Mouse (Mus musculus) lung, embryonic 15.5 days (tissue): Measurements from ENCODE around the gene Wdr13. TPM values are rescaled to one million over a fixed set of nuclear protein-coding genes. Genes with fewer than 3 reads are reported as not detected.
"Not testable (repeated sequence)": the region's sequence is repeated elsewhere in the genome, so short reads cannot be mapped to it uniquely, and the experiment has no call there.

Experiments used
- ATAC-seq: fragments of 200-750 bp; cut with Nextera tagmentation; 2 replicates; pipeline ENCODE4 v1.8.0; 2017; ENCODE audit warnings: moderate number of reproducible peaks, borderline replicate concordance; ENCODE audit not compliant: low FRiP score, low TSS enrichment; ENCODE audit errors: extremely low read depth
- H3K27ac ChIP-seq: fragments of 300-500 bp; sonication (generic); 2 replicates; pipeline ENCODE4 v1.5.1; 2015; ENCODE audit warnings: moderate library complexity, mild to moderate bottlenecking, inconsistent platforms
- H3K27me3 ChIP-seq: fragments of 300-500 bp; sonication (generic); 2 replicates; pipeline ENCODE4 v1.6.1; 2015; ENCODE audit warnings: inconsistent platforms
- H3K36me3 ChIP-seq: fragments of 300-500 bp; sonication (generic); 2 replicates; pipeline ENCODE4 v1.6.1; 2015; ENCODE audit warnings: inconsistent platforms
- H3K4me1 ChIP-seq: fragments of 300-500 bp; sonication (generic); 2 replicates; pipeline ENCODE4 v1.6.1; 2015; ENCODE audit warnings: inconsistent platforms
- H3K4me2 ChIP-seq: fragments of 300-500 bp; sonication (generic); 2 replicates; pipeline ENCODE4 v1.6.1; 2015; ENCODE audit warnings: inconsistent platforms, mild to moderate bottlenecking, moderate library complexity
- H3K4me3 ChIP-seq: fragments of 300-500 bp; sonication (generic); 2 replicates; pipeline ENCODE4 v1.5.1; 2015; ENCODE audit warnings: mild to moderate bottlenecking, inconsistent platforms
- H3K9ac ChIP-seq: fragments of 300-500 bp; sonication (generic); 2 replicates; pipeline ENCODE4 v1.6.1; 2015; ENCODE audit warnings: inconsistent platforms
- H3K9me3 ChIP-seq: fragments of 300-500 bp; sonication (generic); 2 replicates; pipeline ENCODE4 v1.6.1; 2016; ENCODE audit warnings: inconsistent platforms
- WGBS: fragments of 180-500 bp; shearing (Covaris S2); methylation state at CpG from one replicate; pipeline ENCODE4 v1.1.7; 2015; 5-methylcytosine and 5-hydroxymethylcytosine counted together
- polyA plus RNA-seq: library from polyadenylated mRNA; unstranded; fragments of >200 nt; fragmentation: Nextera tagmentation; extraction: Ambion mirVana; gene quantifications from 2 replicates; pipeline ENCODE4 v1.2.1, GENCODE M21; 2015

Gene Wdr13
- polyA plus RNA-seq, 1 experiment from 2014 or later = 24.2 TPM

DNA sequence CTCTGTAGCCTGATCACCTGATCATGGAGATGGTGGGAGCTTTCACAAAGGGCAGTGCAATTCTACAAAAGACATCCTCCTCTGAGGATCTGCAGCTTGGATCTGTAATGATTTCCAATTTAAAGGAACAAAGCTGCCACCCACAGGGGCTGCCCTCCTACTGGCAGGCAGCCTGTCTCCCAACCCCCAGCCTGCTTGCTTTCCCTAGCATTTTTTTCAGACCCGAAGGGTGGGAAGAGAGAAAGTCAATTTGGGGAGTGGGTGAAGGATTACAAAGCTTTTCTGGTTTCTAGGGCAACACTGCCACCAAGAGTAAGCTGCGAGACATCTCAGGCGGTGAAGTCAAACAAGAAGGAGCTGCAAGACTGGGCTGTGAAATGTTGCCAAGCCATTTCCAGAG lies 31.7 kb downstream of the Wdr13 start:
- no peak overlapping the region for H3K4me3 ChIP-seq

GRCm38 (mm10) chrX:8099435-8099834 lies 33.3 kb downstream of the Wdr13 start:
- Histone ChIP-seq H3K4me1 (0 out of 2 replicates have a peak, but pooled peaks cover 6% of the 10 kb centered on the region), H3K9ac (no peak overlapping the region), H3K27ac (no peak overlapping the region), H3K4me3 (no peak overlapping the region), H3K9me3 (no peaks in the 10 kb centered on the region), H3K36me3 (no peaks in the 10 kb centered on the region), H3K4me2 (no peak overlapping the region), H3K27me3 (no peaks in the 10 kb centered on the region)
- no peak for ATAC-seq
- 51% methylated on average over 4 of the region's 4 CpGs for WGBS

More for the DNA sequence above, 31.7 kb downstream of the Wdr13 start:
- Histone ChIP-seq H3K9me3 (no peaks in the 10 kb centered on the region), H3K4me2 (peak overlapping the region; percentile 22; the same call in 1 of the 2 replicates), H3K27ac (no peak overlapping the region), H3K9ac (no peak overlapping the region), H3K36me3 (no peaks in the 10 kb centered on the region), H3K4me1 (0 out of 2 replicates have a peak, but pooled peaks cover 6% of the 10 kb centered on the region), H3K27me3 (no peaks in the 10 kb centered on the region)
- no peak for ATAC-seq
- WGBS = 15% methylated on average over 3 of the region's 3 CpGs

DNA sequence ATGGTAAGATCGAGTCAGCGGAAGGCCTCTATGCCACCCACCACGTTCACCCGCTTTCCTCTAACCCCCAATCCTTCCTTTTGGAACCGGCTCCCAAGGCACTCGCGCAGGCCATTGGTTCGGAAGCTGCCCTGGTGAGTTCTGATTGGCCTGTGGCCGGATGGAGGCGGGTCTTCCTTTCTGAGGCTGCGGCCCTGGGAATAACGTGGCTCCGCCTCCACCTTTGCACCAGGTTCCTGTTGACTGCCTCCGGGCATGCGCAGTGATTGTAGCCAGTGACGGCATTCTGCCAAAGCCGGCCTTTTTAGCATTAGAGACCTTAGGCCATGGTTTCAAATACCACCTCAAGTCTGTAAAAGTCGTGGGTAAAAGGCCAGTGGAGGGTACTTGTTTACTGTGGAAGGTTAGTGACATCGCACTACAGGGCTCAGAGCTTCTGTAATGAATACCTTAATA lies 35.9 kb downstream of the Wdr13 start:
- Histone ChIP-seq H3K36me3 (no peaks in the 10 kb centered on the region), H3K4me3 (peak overlapping the region; percentile 23; the same call in 1 of the 2 replicates), H3K9ac (no peak overlapping the region), H3K4me2 (peak overlapping the region; percentile 48), H3K4me1 (0 out of 2 replicates have a peak, but pooled peaks cover 6% of the 10 kb centered on the region), H3K27me3 (no peaks in the 10 kb centered on the region), H3K27ac (peak overlapping the region; percentile 37; the same call in 1 of the 2 replicates), H3K9me3 (no peaks in the 10 kb centered on the region)
- WGBS = 12% methylated on average over 15 of the region's 19 CpGs
- peak; percentile 95 for ATAC-seq

DNA sequence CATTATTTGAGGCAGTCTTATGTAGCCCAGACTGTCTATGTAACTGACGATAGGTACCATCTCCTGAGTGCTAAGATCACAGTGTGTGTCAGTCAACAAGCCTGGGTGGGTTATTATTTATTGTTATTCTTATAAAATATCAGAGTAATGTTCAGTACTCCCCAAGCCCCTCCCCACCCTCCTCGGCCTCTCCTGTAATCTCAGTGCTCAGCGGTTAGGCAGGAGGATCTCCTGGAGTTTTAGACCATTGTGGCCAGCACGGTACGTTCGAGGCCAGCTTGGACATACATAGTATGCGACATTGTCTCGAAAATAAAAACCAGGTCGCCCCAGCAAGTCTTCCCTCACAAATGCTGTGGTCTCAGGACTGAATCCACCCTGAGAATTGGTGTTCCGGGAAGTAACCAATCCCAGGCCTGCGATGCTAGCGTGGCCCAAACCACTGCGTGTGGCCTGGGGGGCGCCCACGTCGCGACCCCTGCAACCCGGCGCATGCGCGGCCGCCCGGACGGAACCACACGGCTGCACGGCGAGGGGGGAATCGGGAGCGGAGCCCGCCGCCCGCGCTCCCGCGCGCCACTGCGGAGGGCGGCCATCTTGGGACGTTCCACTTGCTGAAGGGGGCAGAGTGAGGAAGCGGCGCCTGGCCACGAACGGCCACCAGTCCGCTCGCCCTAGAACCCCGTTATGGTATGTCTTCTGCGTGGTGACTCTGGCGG lies 36.5 kb downstream of the Wdr13 start:
- ATAC-seq = peak; percentile 94
- H3K4me3 ChIP-seq = peak overlapping the region; percentile 31
- not testable (repeated sequence) for H3K36me3 ChIP-seq, H3K27me3 ChIP-seq, H3K4me1 ChIP-seq, H3K9ac ChIP-seq, H3K9me3 ChIP-seq
- peak overlapping the region; percentile 48 for H3K4me2 ChIP-seq
- H3K27ac ChIP-seq = 0 out of 2 replicates have a peak overlapping the region, but pooled peaks have one; percentile 33
- WGBS = 16% methylated on average over 4 of the region's 48 CpGs

- H3K27ac ChIP-seq = no peak overlapping the region
- peak overlapping the region; percentile 31 for H3K4me3 ChIP-seq
- H3K9me3 ChIP-seq = no peaks in the 10 kb centered on the region
- H3K27me3 ChIP-seq = no peaks in the 10 kb centered on the region
- H3K4me2 ChIP-seq = peak overlapping the region; percentile 43
- 0 out of 2 replicates have a peak, but pooled peaks cover 1% of the 10 kb centered on the region for H3K4me1 ChIP-seq
- ATAC-seq = no peak
- H3K9ac ChIP-seq = no peak overlapping the region
- WGBS = 75% methylated on average over 10 of the region's 10 CpGs
- H3K36me3 ChIP-seq = no peaks in the 10 kb centered on the region
These were observed 37.1 kb downstream of the Wdr13 start for GRCm38 (mm10) chrX:8095546-8095945.

GRCm38 (mm10) chrX:8090954-8091347 lies 41.7 kb downstream of the Wdr13 start:
- not testable (repeated sequence) for H3K9me3 ChIP-seq, H3K4me1 ChIP-seq, H3K36me3 ChIP-seq, H3K9ac ChIP-seq, H3K4me2 ChIP-seq, H3K27me3 ChIP-seq, H3K4me3 ChIP-seq, ATAC-seq, H3K27ac ChIP-seq
- 75% methylated on average over 4 of the region's 5 CpGs for WGBS

DNA sequence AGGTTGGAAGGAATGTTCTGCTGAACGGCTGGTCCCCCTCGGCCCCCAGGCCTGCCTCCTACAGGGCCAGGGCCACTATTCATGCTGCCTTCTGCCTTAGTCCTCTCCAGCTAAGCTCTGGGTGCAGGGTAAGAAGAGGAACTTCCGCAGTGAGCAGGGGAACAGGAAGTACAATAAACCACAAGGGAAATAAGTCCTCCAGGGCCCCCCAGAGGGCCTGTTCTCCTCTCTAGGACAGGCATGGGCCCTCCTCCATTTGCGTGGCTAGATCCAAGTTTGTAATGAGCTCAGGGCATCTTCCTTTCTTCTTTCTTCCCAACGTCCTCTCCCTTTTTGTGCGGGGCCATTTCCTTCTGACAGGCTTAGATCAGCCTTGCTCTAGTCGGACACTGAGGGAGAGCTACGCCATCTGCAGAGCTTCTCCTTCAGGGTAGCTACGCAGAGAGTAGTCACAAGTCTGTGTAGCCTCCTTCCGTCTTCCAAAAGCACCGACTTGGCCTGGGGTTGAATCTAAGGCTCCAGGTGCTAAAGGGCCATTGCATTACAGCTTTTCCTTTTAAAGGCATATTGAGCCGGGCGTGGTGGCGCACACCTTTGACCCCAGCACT lies 42.2 kb downstream of the Wdr13 start, which contains the start of gene Was:
TSS of gene Was (minus strand) at position 153 of the 608 bp plus-strand sequence.
- ATAC-seq = no peak
- Histone ChIP-seq H3K9me3 (no peaks in the 10 kb centered on the region), H3K4me3 (no peak within 1 kb of the TSS), H3K9ac (no peak within 1 kb of the TSS), H3K27ac (no peak within 1 kb of the TSS), H3K4me1 (no peaks in the 10 kb centered on the region), H3K27me3 (no peaks in the 10 kb centered on the region), H3K36me3 (no peaks in the 10 kb centered on the region), H3K4me2 (no peak within 1 kb of the TSS)
- 83% methylated on average over 14 of the region's 14 CpGs for WGBS

GRCm38 (mm10) chrX:8089746-8090145 lies 42.9 kb downstream of the Wdr13 start:
- H3K9ac ChIP-seq = no peak overlapping the region
- H3K4me2 ChIP-seq = no peak overlapping the region
- 82% methylated on average over 3 of the region's 3 CpGs for WGBS
- no peaks in the 10 kb centered on the region for H3K4me1 ChIP-seq
- H3K27me3 ChIP-seq = no peaks in the 10 kb centered on the region
- H3K36me3 ChIP-seq = no peaks in the 10 kb centered on the region
- H3K9me3 ChIP-seq = no peaks in the 10 kb centered on the region
- no peak overlapping the region for H3K4me3 ChIP-seq
- H3K27ac ChIP-seq = no peak overlapping the region
- no peak for ATAC-seq

GRCm38 (mm10) chrX:8085611-8086010 lies 47.1 kb downstream of the Wdr13 start:
- Histone ChIP-seq H3K9ac (no peak overlapping the region), H3K4me2 (no peak overlapping the region), H3K36me3 (no peaks in the 10 kb centered on the region), H3K27ac (no peak overlapping the region), H3K9me3 (no peaks in the 10 kb centered on the region), H3K4me1 (no peaks in the 10 kb centered on the region), H3K4me3 (no peak overlapping the region), H3K27me3 (no peaks in the 10 kb centered on the region)
- no peak for ATAC-seq
- WGBS = 82% methylated on average over 8 of the region's 8 CpGs

DNA sequence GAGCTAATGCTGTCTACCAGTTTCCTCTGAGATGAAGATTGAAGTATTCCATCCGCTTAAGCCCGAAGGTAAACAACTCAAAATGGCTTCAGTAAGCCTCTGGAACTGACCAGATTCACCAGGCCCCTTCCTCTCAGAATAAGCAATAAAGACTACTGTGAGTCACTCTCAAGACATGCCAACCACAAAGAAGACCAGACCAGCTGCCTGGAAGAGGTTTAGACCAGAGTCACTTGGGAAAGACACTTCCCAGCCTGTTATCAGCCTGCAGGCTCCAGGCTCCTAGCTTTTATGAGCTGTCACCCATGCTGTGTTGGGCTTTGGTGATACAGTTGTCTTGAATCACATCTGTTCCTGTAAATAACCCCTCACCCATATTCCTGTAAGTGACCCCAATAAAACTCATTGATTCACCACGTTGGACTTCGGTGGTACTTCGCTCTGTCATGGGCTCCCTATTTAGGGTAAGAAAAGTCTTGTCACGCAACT lies 47.9 kb downstream of the Wdr13 start:
- no peaks in the 10 kb centered on the region for H3K9me3 ChIP-seq
- ATAC-seq = no peak
- no peaks in the 10 kb centered on the region for H3K36me3 ChIP-seq
- H3K9ac ChIP-seq = no peak overlapping the region
- H3K4me3 ChIP-seq = no peak overlapping the region
- no peaks in the 10 kb centered on the region for H3K4me1 ChIP-seq
- H3K27ac ChIP-seq = no peak overlapping the region
- 83% methylated on average over 6 of the region's 6 CpGs for WGBS
- H3K4me2 ChIP-seq = no peak overlapping the region
- no peaks in the 10 kb centered on the region for H3K27me3 ChIP-seq

DNA sequence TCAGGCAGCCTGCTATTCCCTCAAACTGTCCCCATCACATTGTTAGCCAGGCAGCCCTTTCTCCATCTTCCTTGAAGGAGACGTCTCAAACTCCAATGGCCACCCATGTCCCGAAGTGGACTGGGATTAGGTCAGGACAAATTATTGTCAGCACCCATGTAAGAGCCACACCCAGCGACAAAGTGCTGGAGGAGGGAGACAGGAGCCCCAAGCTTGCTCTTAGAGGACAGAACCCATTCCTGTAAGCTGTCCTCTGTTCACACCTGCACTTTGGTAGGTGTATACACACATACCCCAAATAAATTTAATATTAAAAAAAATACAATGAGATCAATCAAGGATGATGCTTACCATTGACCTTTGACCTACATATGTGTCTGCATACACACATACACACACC lies 57.6 kb downstream of the Wdr13 start:
- H3K4me1 ChIP-seq = 0 out of 2 replicates have a peak, but pooled peaks cover 4% of the 10 kb centered on the region
- 31% methylated on average over 3 of the region's 3 CpGs for WGBS
- peak overlapping the region; percentile 40; the same call in 1 of the 2 replicates for H3K9ac ChIP-seq
- H3K36me3 ChIP-seq = peaks cover 16% of the 10 kb centered on the region; the same call in 1 of the 2 replicates
- peak overlapping the region; percentile 53 for H3K27ac ChIP-seq
- H3K4me2 ChIP-seq = peak overlapping the region; percentile 58
- H3K4me3 ChIP-seq = peak overlapping the region; percentile 63
- no peaks in the 10 kb centered on the region for H3K9me3 ChIP-seq
- H3K27me3 ChIP-seq = no peaks in the 10 kb centered on the region
- peak; percentile 20 for ATAC-seq
